Mouse (Mus musculus): ENCODE results near the gene Ppara. TPM values are rescaled to one million over a fixed set of nuclear protein-coding genes. Genes with fewer than 3 reads are reported as not detected.

Ppara gene
- polyA plus RNA-seq (2017; shearing (Covaris generic)), result not detected

DNA sequence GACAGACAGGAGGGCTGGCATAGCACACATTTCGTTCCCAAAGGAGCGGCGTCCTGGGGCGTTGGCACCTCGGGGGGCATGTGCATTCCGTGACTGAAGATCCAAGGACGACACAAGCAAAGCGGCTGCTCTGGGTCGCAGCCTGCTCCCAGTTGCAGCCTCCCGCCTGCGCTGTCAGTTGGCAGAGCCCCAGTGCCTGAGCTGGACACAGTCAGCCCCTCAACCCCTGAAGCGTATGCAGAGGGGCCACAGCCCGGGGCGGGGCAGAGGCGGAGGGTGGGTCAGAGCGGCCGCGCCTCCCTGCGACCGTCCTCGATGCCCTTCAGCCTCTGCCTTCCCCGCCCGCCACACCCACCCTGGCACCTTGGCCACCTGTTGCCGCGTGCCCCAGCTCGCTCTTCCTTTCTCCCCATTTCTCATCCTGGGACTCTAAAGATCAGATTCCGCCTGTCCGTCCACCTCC, at the start of gene Ppara:
Ppara (plus strand) TSS at position 413 of the 463 bp plus-strand sequence.

GRCm38 (mm10) chr15:85811535-85812277, 76.9 kb downstream of the Ppara start, which contains the start of gene Cdpf1:
Cdpf1 (minus strand) TSS chr15:85811697.

DNA sequence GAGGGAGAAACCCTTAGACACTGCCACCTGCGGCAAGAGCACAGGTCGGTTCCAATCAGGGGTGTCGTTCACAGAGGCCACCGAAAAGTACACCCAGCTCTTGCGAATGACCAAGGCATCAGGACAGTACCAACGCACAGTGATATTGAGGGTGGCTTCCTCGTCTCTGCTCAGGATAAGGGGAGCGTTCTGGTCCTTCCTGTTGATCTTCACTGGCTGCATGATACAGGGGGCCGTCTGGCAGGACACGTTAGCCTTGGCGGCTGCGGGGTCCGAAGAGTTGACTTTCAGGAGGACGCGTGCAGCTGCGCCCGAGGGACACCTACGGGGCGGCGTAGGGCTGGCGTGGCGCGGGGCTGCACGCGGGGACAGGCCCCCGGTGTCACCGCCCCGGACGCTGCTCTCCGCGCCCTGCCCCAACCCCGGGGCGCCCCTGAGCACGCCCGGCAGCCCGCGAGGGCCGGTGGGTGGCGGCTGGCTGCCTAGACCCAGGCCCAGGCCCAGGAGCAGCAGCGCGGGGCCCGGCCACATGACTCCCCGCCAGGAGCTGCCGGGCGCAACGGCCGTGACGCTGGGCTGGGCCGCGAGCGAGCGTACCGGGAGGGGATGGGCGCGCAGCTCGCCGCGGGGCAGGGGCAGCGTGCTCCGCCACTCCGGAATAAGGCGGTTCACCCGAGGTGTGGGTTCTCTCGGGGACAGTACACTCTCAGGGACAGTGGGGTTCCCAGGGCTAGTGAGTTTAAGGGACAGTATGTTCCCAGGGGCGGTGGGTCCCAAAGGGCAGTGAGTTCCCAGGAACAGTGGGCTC, 86.6 kb downstream of the Ppara start, which contains the start of gene Pkdrej:
Pkdrej (minus strand) TSS at position 532 of the 808 bp plus-strand sequence.

GRCm38 (mm10) chr15:85831954-85832590, 97.3 kb downstream of the Ppara start, which contains the start of gene Ttc38:
Ttc38 (plus strand) TSS chr15:85832306.

Other genes starting within 250 kb of the Ppara start
- gene 7530416G11Rik, start 231.8 kb upstream of the Ppara start, polyA plus RNA-seq (2017; shearing (Covaris generic)), result not detected
- not detected for gene Wnt7b, start 152.5 kb upstream of the Ppara start, polyA plus RNA-seq (2017; shearing (Covaris generic))
- gene Cdpf1, start 76.7 kb downstream of the Ppara start, polyA plus RNA-seq (2017; shearing (Covaris generic)), result 43.7 TPM
- gene Pkdrej, start 86.8 kb downstream of the Ppara start, polyA plus RNA-seq (2017; shearing (Covaris generic)), result not detected
- 26.6 TPM for gene Ttc38, start 97.3 kb downstream of the Ppara start, polyA plus RNA-seq (2017; shearing (Covaris generic))
- 4.6 TPM for gene Gtse1, start 124.8 kb downstream of the Ppara start, polyA plus RNA-seq (2017; shearing (Covaris generic))
- gene Trmu, start 144.3 kb downstream of the Ppara start, polyA plus RNA-seq (2017; shearing (Covaris generic)), result 49.9 TPM

Data from activated CD4-positive, CD25-positive, alpha-beta regulatory T cell, adult 9 weeks (primary cell).